Mouse (Mus musculus): ENCODE data around the gene Rplp0.
"Not testable (repeated sequence)": the region's sequence is repeated elsewhere in the genome, so short reads cannot be mapped to it uniquely, and the experiment has no call there.

Rplp0 gene

DNA sequence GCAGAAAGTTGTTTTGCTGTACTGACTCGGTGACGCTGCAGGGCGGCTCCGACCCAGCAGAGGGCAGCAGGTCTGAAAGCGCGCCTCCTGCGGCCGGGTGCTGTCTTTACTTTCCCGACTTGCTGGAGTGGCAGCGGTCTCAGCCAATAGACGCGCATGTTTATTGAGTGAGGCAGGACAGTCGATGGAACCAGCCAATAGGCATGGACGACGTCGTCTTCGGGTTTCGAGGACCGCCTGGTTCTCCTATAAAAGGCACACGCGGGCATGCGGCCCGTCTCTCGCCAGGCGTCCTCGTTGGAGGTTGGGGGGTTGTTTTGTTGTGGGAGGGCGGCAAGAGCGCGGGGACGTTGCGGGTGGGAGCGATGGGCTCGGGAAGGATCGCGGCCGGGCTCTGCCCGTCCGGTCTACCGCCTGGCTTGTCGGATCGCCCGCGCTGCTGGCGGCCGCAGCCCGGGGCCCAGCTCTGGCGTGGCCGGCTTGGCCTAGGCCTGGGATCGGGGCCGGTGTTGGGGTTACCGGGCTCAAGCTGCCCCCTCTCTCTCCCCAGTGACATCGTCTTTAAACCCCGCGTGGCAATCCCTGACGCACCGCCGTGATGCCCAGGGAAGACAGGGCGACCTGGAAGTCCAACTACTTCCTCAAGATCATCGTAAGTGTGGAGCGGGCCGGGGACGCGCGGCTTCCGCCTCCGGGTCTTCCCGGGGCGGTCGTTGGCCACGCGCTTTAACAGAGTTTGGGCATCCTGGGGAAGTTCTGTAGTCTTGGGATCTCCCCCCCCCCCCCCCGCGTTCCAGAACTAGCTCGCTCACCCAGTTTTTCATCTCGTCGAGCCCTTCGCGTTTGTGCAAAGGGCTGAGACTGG, at the start of gene Rplp0:
Rplp0 (plus strand) TSS at position 231 of the 865 bp plus-strand sequence.
- DNase-seq, result peak; percentile 99

GRCm38 (mm10) chr5:115509790-115510689, 49.2 kb upstream of the Rplp0 start:
- no peak for DNase-seq

- no peak for DNase-seq
Measured at GRCm38 (mm10) chr5:115512375-115512774, 46.9 kb upstream of the Rplp0 start.

DNA sequence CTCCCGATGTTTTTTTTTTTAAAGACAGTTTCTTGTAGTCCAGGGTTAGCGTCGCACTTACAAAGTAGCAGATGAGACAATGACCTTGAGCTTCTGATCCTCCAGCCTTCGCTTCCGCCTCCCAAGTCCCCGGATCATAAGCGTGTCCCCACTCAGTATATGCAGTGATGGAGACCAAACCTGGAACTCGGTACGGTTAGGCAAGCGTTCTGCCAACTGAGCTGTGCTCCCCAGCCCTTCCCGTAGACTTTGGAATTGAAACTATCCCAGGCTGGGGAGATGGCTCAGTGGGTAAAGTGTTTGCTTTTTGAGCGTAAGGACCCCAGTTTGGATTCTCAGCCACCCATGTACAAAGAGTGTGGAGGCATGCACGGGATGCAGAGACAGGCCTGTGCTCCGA, 46.0 kb upstream of the Rplp0 start:
- DNase-seq, result no peak

DNA sequence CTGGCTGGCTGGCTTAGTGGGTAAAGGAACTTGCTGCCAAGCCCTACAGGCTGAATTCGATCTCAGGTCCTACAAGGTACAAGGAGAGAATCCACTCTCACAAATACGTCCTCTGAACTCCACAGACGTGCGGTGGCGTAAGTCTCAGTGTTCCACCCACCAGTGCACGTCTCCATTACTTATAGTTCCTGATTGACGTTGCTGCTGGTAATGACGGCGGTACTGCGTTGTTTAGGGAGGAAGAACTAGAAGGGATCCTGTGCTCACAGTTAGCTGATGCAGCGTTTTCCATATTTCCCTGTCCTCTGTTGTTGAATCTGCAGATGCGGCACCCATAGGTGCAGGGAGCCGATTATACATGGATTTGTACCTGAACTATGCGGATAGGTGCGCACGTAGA, 45.5 kb upstream of the Rplp0 start:
- DNase-seq, result no peak

- DNase-seq, result no peak
Measured at GRCm38 (mm10) chr5:115514346-115514745, 44.9 kb upstream of the Rplp0 start.

- no peak for DNase-seq
Measured at GRCm38 (mm10) chr5:115514896-115515587, 44.2 kb upstream of the Rplp0 start.

- DNase-seq, result no peak
Measured at GRCm38 (mm10) chr5:115516081-115516907, 43.0 kb upstream of the Rplp0 start.

- DNase-seq, result no peak
Measured at GRCm38 (mm10) chr5:115516908-115517307, 42.4 kb upstream of the Rplp0 start.

- DNase-seq, result no peak
Measured at GRCm38 (mm10) chr5:115517501-115517900, 41.8 kb upstream of the Rplp0 start.

- DNase-seq, result not testable (repeated sequence)
Measured at GRCm38 (mm10) chr5:115518214-115518613, 41.1 kb upstream of the Rplp0 start.

- DNase-seq, result no peak
Measured at GRCm38 (mm10) chr5:115520325-115520869, 38.9 kb upstream of the Rplp0 start.

DNA sequence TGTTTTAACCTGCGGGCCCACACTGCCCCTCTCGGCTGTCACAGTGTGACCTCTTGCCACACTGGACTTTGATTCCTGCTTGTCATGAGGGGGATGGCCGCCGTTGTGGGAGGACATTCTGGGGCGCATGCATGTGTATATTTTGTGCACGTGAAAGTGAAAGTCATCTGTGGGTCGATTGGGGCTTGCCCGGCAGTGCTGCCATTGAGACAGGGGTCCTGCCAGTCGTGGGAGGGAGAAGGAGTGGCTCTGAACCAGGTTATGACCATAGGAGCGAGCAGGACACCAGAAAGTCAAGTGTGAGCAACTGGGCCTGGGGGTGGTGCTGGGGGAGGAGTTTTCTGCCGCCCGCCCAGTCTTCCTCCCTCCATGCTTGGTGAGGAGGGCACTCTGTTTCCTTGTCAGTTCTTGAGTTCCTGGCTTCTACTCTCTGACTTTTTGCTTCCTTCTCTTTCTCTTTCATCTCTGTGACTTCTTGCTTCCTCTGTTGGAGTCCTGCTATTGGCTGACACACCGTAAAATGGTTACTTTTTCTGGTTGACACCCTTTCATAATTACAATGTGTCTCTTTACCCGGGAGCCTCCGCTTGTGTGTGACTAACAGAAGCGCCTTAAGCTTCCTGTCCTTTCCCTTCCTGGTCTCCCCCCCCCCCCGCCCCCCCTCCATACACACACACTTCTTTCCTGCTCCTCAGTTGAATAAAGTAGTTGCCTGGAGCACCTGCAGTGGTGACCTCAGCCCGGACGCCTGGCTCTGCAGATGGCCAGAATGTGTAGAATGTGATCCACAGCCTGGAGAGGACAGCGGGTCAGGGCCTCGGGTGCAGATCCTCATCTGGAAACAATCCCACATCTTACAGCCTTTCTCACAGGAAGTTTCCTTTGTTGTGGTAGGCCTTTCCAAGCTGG, 37.5 kb upstream of the Rplp0 start:
- DNase-seq, result no peak

DNA sequence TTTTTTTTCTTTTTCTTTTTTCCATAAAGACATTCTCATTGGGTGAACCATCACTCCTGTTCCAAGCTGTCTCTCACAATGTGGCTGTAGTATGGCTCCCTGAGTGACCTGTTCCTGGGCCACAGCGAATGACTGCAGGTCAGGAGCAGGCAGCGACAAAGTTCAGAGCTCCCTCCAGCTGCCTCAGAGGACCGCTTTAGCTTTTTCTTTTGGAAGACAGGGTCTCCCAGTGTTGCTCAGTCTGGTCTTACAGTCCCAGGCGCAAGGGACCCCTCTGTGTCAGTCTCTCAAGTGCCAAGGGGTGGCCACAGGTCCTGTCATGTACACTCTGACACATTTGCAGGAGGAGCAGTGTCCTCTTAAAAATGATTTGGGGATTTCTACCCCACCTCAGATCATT, 36.7 kb upstream of the Rplp0 start:
- DNase-seq, result no peak

- no peak for DNase-seq
Measured at GRCm38 (mm10) chr5:115522981-115523499, 36.2 kb upstream of the Rplp0 start.

GRCm38 (mm10) chr5:115523971-115524370, 35.3 kb upstream of the Rplp0 start:
- no peak for DNase-seq

GRCm38 (mm10) chr5:115524471-115524870, 34.8 kb upstream of the Rplp0 start:
- DNase-seq, result no peak

- DNase-seq, result no peak
Measured at GRCm38 (mm10) chr5:115525416-115525815, 33.9 kb upstream of the Rplp0 start.

GRCm38 (mm10) chr5:115525943-115526342, 33.3 kb upstream of the Rplp0 start:
- no peak for DNase-seq

GRCm38 (mm10) chr5:115526456-115527202, 32.6 kb upstream of the Rplp0 start:
- no peak for DNase-seq
